Mouse (Mus musculus) limb, embryonic 15.5 days (tissue): ENCODE data around the gene Ptpn3. TPM values are rescaled to one million over a fixed set of nuclear protein-coding genes. Genes with fewer than 3 reads are reported as not detected.

Source experiments
- ATAC-seq: fragments of 200-750 bp; cut with Nextera tagmentation; 2 replicates; pipeline ENCODE4 v1.8.0; 2017; ENCODE audit warnings: low read depth, moderate TSS enrichment; ENCODE audit not compliant: insufficient number of reproducible peaks, low FRiP score, low TSS enrichment
- H3K27ac ChIP-seq: fragments of 300-500 bp; sonication (generic); 2 replicates; pipeline ENCODE4 v1.5.1; 2015; ENCODE audit warnings: moderate library complexity, mild to moderate bottlenecking, inconsistent platforms
- H3K27me3 ChIP-seq: fragments of 300-500 bp; sonication (generic); 2 replicates; pipeline ENCODE4 v1.6.1; 2015; ENCODE audit warnings: inconsistent platforms
- H3K36me3 ChIP-seq: fragments of 300-500 bp; sonication (generic); 2 replicates; pipeline ENCODE4 v1.6.1; 2015; ENCODE audit warnings: inconsistent platforms
- H3K4me1 ChIP-seq: fragments of 300-500 bp; sonication (generic); 2 replicates; pipeline ENCODE4 v1.6.1; 2015; ENCODE audit warnings: inconsistent platforms
- H3K4me2 ChIP-seq: fragments of 300-500 bp; sonication (generic); 2 replicates; pipeline ENCODE4 v1.6.1; 2015; ENCODE audit warnings: mild to moderate bottlenecking, inconsistent platforms
- H3K4me3 ChIP-seq: fragments of 300-500 bp; sonication (generic); 2 replicates; pipeline ENCODE4 v1.5.1; 2015; ENCODE audit warnings: mild to moderate bottlenecking, inconsistent platforms
- H3K9ac ChIP-seq: fragments of 300-500 bp; sonication (generic); 2 replicates; pipeline ENCODE4 v1.6.1; 2015; ENCODE audit warnings: inconsistent platforms
- H3K9me3 ChIP-seq: fragments of 300-500 bp; sonication (generic); 2 replicates; pipeline ENCODE4 v1.6.1; 2016; ENCODE audit warnings: inconsistent platforms
- WGBS: fragments of 180-500 bp; shearing (Covaris S2); methylation state at CpG from one replicate; pipeline ENCODE4 v1.1.7; 2015; 5-methylcytosine and 5-hydroxymethylcytosine counted together
- polyA plus RNA-seq: library from polyadenylated mRNA; unstranded; fragments of >200 nt; fragmentation: Nextera tagmentation; extraction: Ambion mirVana; gene quantifications from 2 replicates; pipeline ENCODE4 v1.2.1, GENCODE M21; 2015

Ptpn3 gene
- polyA plus RNA-seq, 1 experiment from 2014 or later: 3.3 TPM

GRCm38 (mm10) chr4:57162789-57163722 is 138.6 kb downstream of the Ptpn3 start:
- peak overlapping the region; percentile 27; the same call in 1 of the 2 replicates for H3K27ac ChIP-seq
- WGBS: 40% methylated on average over 10 of the region's 10 CpGs
- H3K9me3 ChIP-seq: no peaks in the 10 kb centered on the region
- peaks cover 16% of the 10 kb centered on the region for H3K4me1 ChIP-seq
- peak; percentile 19; the same call in 1 of the 2 replicates for ATAC-seq
- H3K36me3 ChIP-seq: no peaks in the 10 kb centered on the region
- H3K4me2 ChIP-seq: no peak overlapping the region
- no peak overlapping the region for H3K9ac ChIP-seq
- H3K4me3 ChIP-seq: no peak overlapping the region
- no peaks in the 10 kb centered on the region for H3K27me3 ChIP-seq

- no peak overlapping the region for H3K27ac ChIP-seq
- no peaks in the 10 kb centered on the region for H3K9me3 ChIP-seq
- H3K4me2 ChIP-seq: no peak overlapping the region
- 81% methylated on average over 7 of the region's 7 CpGs for WGBS
- no peak for ATAC-seq
- peaks cover 21% of the 10 kb centered on the region for H3K4me1 ChIP-seq
- H3K9ac ChIP-seq: no peak overlapping the region
- H3K27me3 ChIP-seq: no peaks in the 10 kb centered on the region
- no peaks in the 10 kb centered on the region for H3K36me3 ChIP-seq
- no peak overlapping the region for H3K4me3 ChIP-seq
Observed at GRCm38 (mm10) chr4:57160571-57160970, 141.1 kb downstream of the Ptpn3 start.

GRCm38 (mm10) chr4:57156549-57157169 is 145.0 kb downstream of the Ptpn3 start:
- H3K27ac ChIP-seq: peak overlapping the region; percentile 43; the same call in 1 of the 2 replicates
- H3K9ac ChIP-seq: no peak overlapping the region
- no peaks in the 10 kb centered on the region for H3K9me3 ChIP-seq
- no peaks in the 10 kb centered on the region for H3K27me3 ChIP-seq
- no peak overlapping the region for H3K4me3 ChIP-seq
- H3K4me1 ChIP-seq: peaks cover 24% of the 10 kb centered on the region
- no peak for ATAC-seq
- H3K4me2 ChIP-seq: no peak overlapping the region
- no peaks in the 10 kb centered on the region for H3K36me3 ChIP-seq
- 56% methylated on average over 8 of the region's 8 CpGs for WGBS

- no peaks in the 10 kb centered on the region for H3K9me3 ChIP-seq
- no peaks in the 10 kb centered on the region for H3K36me3 ChIP-seq
- WGBS: 42% methylated on average over 8 of the region's 8 CpGs
- H3K4me2 ChIP-seq: peak overlapping the region; percentile 17
- H3K4me1 ChIP-seq: peaks cover 24% of the 10 kb centered on the region
- peak overlapping the region; percentile 73 for H3K27ac ChIP-seq
- no peak for ATAC-seq
- no peaks in the 10 kb centered on the region for H3K27me3 ChIP-seq
- H3K4me3 ChIP-seq: no peak overlapping the region
- no peak overlapping the region for H3K9ac ChIP-seq
Observed at GRCm38 (mm10) chr4:57153838-57154237, 147.8 kb downstream of the Ptpn3 start.

GRCm38 (mm10) chr4:57153068-57153835 is 148.4 kb downstream of the Ptpn3 start:
- Histone ChIP-seq H3K4me3 (no peak overlapping the region), H3K9ac (no peak overlapping the region), H3K36me3 (no peaks in the 10 kb centered on the region), H3K27me3 (no peaks in the 10 kb centered on the region), H3K27ac (peak overlapping the region; percentile 73), H3K9me3 (no peaks in the 10 kb centered on the region), H3K4me1 (peaks cover 24% of the 10 kb centered on the region), H3K4me2 (peak overlapping the region; percentile 17)
- ATAC-seq: peak; percentile 77; the same call in 1 of the 2 replicates
- WGBS: 5% methylated on average over 9 of the region's 9 CpGs

- no peaks in the 10 kb centered on the region for H3K36me3 ChIP-seq
- 54% methylated on average over 3 of the region's 3 CpGs for WGBS
- ATAC-seq: no peak
- no peak overlapping the region for H3K27ac ChIP-seq
- H3K9me3 ChIP-seq: no peaks in the 10 kb centered on the region
- H3K9ac ChIP-seq: no peak overlapping the region
- H3K27me3 ChIP-seq: 0 out of 2 replicates have a peak, but pooled peaks cover 4% of the 10 kb centered on the region
- no peak overlapping the region for H3K4me3 ChIP-seq
- no peak overlapping the region for H3K4me2 ChIP-seq
- peaks cover 6% of the 10 kb centered on the region for H3K4me1 ChIP-seq
Observed at GRCm38 (mm10) chr4:57148182-57148581, 153.5 kb downstream of the Ptpn3 start.

- Histone ChIP-seq H3K4me1 (peaks cover 39% of the 10 kb centered on the region), H3K27ac (peak within 1 kb of the TSS; percentile 63; the same call in 1 of the 2 replicates), H3K27me3 (peaks cover 20% of the 10 kb centered on the region), H3K4me3 (peak within 1 kb of the TSS; percentile 61), H3K36me3 (no peaks in the 10 kb centered on the region), H3K4me2 (peak within 1 kb of the TSS; percentile 97), H3K9ac (peak within 1 kb of the TSS; percentile 69), H3K9me3 (no peaks in the 10 kb centered on the region)
- WGBS: under 1% methylated on average over 75 of the region's 142 CpGs
- ATAC-seq: peak; percentile 69
Observed at GRCm38 (mm10) chr4:57143026-57143937, 158.4 kb downstream of the Ptpn3 start, which contains the start of gene Epb41l4b. TSS of gene Epb41l4b (minus strand) at chr4:57143437.

GRCm38 (mm10) chr4:57142374-57143025 is 159.1 kb downstream of the Ptpn3 start:
- ATAC-seq: no peak
- Histone ChIP-seq H3K9ac (peak overlapping the region; percentile 69), H3K9me3 (no peaks in the 10 kb centered on the region), H3K4me1 (peaks cover 47% of the 10 kb centered on the region), H3K36me3 (no peaks in the 10 kb centered on the region), H3K27me3 (peaks cover 20% of the 10 kb centered on the region), H3K4me2 (peak overlapping the region; percentile 97), H3K27ac (no peak overlapping the region), H3K4me3 (peak overlapping the region; percentile 61)
- 2% methylated on average over 40 of the region's 43 CpGs for WGBS

- ATAC-seq: no peak
- WGBS: 7% methylated on average over 26 of the region's 26 CpGs
- no peaks in the 10 kb centered on the region for H3K36me3 ChIP-seq
Observed at GRCm38 (mm10) chr4:57141908-57142361, 159.7 kb downstream of the Ptpn3 start.

GRCm38 (mm10) chr4:57140992-57141717 is 160.5 kb downstream of the Ptpn3 start:
- Histone ChIP-seq H3K4me1 (peaks cover 48% of the 10 kb centered on the region), H3K27me3 (peaks cover 20% of the 10 kb centered on the region), H3K36me3 (no peaks in the 10 kb centered on the region), H3K4me2 (peak overlapping the region; percentile 97), H3K9me3 (no peaks in the 10 kb centered on the region), H3K9ac (0 out of 2 replicates have a peak overlapping the region, but pooled peaks have one; percentile 35), H3K4me3 (peak overlapping the region; percentile 61), H3K27ac (no peak overlapping the region)
- WGBS: 13% methylated on average over 15 of the region's 15 CpGs
- no peak for ATAC-seq

More at GRCm38 (mm10) chr4:57141908-57142361, 159.7 kb downstream of the Ptpn3 start:
- Histone ChIP-seq H3K4me1 (peaks cover 48% of the 10 kb centered on the region), H3K4me3 (peak overlapping the region; percentile 61), H3K4me2 (peak overlapping the region; percentile 97), H3K9me3 (no peaks in the 10 kb centered on the region), H3K27me3 (peaks cover 20% of the 10 kb centered on the region), H3K27ac (no peak overlapping the region), H3K9ac (peak overlapping the region; percentile 35; the same call in 1 of the 2 replicates)
